29 mouse cellular contexts compared by ENCODE assay signal in genomic region chr6:122284304-122284703, GRCm38 (mm10). TPM values are rescaled to one million over a fixed set of nuclear protein-coding genes. Genes with fewer than 3 reads are reported as not detected.
DNase-seq lines count a peak whose midpoint lies in the region; ATAC-seq and TF ChIP-seq lines count a peak whose summit lies in the region.
"Had no signal": no experiment of that assay in that cellular context is flagged by ENCODE, and none has a peak within 500 bp of the region (broad histone marks: within the 10 kb centered on the region; RNA-seq: fewer than 3 reads in every experiment).

No protein-coding gene starts in this region.

- no peak for DNase-seq in liver, postnatal 0 days
- peak; percentile 12 for DNase-seq in induced T-regulatory cell, adult 2 months (ENCODE audit: low read depth)
- no peak for DNase-seq in liver, embryonic 14.5 days (ENCODE audit: low read depth in 3 of 3, low spot score in 3 of 3)
- no peak for DNase-seq in cerebellum, postnatal 14 days
- DNase-seq in layer of hippocampus, adult 2 months (ENCODE audit: low spot score in 2 of 2) = no peak
- DNase-seq: adrenal gland, adult 2 months; adrenal gland, postnatal 14 days; cerebellum, adult 11 months; cerebellum, adult 2 months; cerebellum, adult 9-11 months; cerebellum, postnatal 36 days; gastrocnemius, postnatal 14 days; heart, adult 2 months; heart, postnatal 14 days; heart, postnatal 4 days had no signal

- H3K4me1 ChIP-seq in liver, embryonic 12.5 days = peaks cover 6% of the 10 kb centered on the region; the same call in 1 of the 2 replicates
- no peaks in the 10 kb centered on the region for H3K4me1 ChIP-seq in liver, postnatal 0 days (ENCODE audit: insufficient read depth)
- no peaks in the 10 kb centered on the region for H3K4me1 ChIP-seq in liver, embryonic 14.5 days (replicated peaks; ENCODE audit: control insufficient read depth in 2 of 2, insufficient read depth in 2 of 2, low read length in 1 of 2)
- H3K4me1 ChIP-seq: forebrain, embryonic 10.5 days; forebrain, embryonic 13.5 days; heart, embryonic 10.5 days; heart, embryonic 13.5 days had no signal

- no peak overlapping the region for H3K4me2 ChIP-seq in liver, embryonic 12.5 days
- H3K4me2 ChIP-seq in liver, postnatal 0 days (ENCODE audit: low read depth, low read length) = no peak overlapping the region
- no peak overlapping the region for H3K4me2 ChIP-seq in liver, embryonic 14.5 days (ENCODE audit: low read depth)
- H3K4me2 ChIP-seq: forebrain, embryonic 13.5 days; heart, embryonic 13.5 days; hindbrain, embryonic 14.5 days had no signal

- no peaks in the 10 kb centered on the region for H3K27me3 ChIP-seq in liver, embryonic 12.5 days (replicated peaks)
- H3K27me3 ChIP-seq in liver, postnatal 0 days (ENCODE audit: insufficient read depth, low read length) = no peaks in the 10 kb centered on the region
- no peaks in the 10 kb centered on the region for H3K27me3 ChIP-seq in liver, embryonic 14.5 days (ENCODE audit: control insufficient read depth, insufficient read depth, low read length)
- H3K27me3 ChIP-seq: forebrain, embryonic 13.5 days; heart, embryonic 13.5 days had no signal

- TF ChIP-seq EP300 in liver, postnatal 0 days (IDR thresholded peaks at IDR 0.05; ENCODE audit: low read depth) = no peak
- no peak for TF ChIP-seq EP300 in liver, embryonic 14.5 days (IDR thresholded peaks at IDR 0.05; ENCODE audit: low read depth)

- no peak overlapping the region for H3K4me3 ChIP-seq in liver, embryonic 12.5 days
- H3K4me3 ChIP-seq in liver, postnatal 0 days (ENCODE audit: low read depth, low read length) = no peak overlapping the region
- H3K4me3 ChIP-seq in liver, embryonic 14.5 days (ENCODE audit: insufficient read depth in 1 of 2, low read depth in 2 of 2, low read length in 2 of 2) = no peak overlapping the region
- H3K4me3 ChIP-seq in layer of hippocampus, adult 2 months = no peak overlapping the region
- H3K4me3 ChIP-seq: forebrain, embryonic 10.5 days; forebrain, embryonic 13.5 days; heart, adult 2 months; heart, embryonic 10.5 days; heart, embryonic 13.5 days had no signal

- H3K36me3 ChIP-seq in liver, embryonic 12.5 days = no peaks in the 10 kb centered on the region
- H3K36me3 ChIP-seq in liver, postnatal 0 days (replicated peaks; ENCODE audit: insufficient read depth, low read length) = no peaks in the 10 kb centered on the region
- H3K36me3 ChIP-seq in liver, embryonic 14.5 days (replicated peaks; ENCODE audit: control insufficient read depth, insufficient read depth, low read depth) = no peaks in the 10 kb centered on the region
- H3K36me3 ChIP-seq: forebrain, embryonic 10.5 days; heart, embryonic 10.5 days; heart, embryonic 13.5 days had no signal

- no peak overlapping the region for H3K9ac ChIP-seq in liver, embryonic 12.5 days
- no peak overlapping the region for H3K9ac ChIP-seq in liver, postnatal 0 days (replicated peaks)
- no peak overlapping the region for H3K9ac ChIP-seq in liver, embryonic 14.5 days (replicated peaks)
- H3K9ac ChIP-seq: forebrain, embryonic 13.5 days; heart, embryonic 13.5 days; hindbrain, embryonic 14.5 days had no signal

- peak; percentile 72 for ATAC-seq in liver, embryonic 12.5 days
- no peak for ATAC-seq in liver, postnatal 0 days
- ATAC-seq in liver, embryonic 14.5 days (ENCODE audit: insufficient read depth) = peak; percentile 57; the same call in 1 of the 2 replicates
- ATAC-seq: forebrain, embryonic 13.5 days; forebrain, embryonic 16.5 days; hindbrain, postnatal 0 days had no signal

- no peaks in the 10 kb centered on the region for H3K9me3 ChIP-seq in liver, embryonic 12.5 days (replicated peaks)
- no peaks in the 10 kb centered on the region for H3K9me3 ChIP-seq in liver, postnatal 0 days (ENCODE audit: low read length)
- H3K9me3 ChIP-seq in liver, embryonic 14.5 days (ENCODE audit: control insufficient read depth, low read length) = no peaks in the 10 kb centered on the region
- H3K9me3 ChIP-seq: forebrain, embryonic 10.5 days; forebrain, embryonic 13.5 days; heart, embryonic 10.5 days; heart, embryonic 13.5 days had no signal

- WGBS in liver, embryonic 12.5 days (ENCODE audit: insufficient replicate concordance) = 54% methylated on average over 4 of the region's 4 CpGs
- 58% methylated on average over 4 of the region's 4 CpGs for WGBS in liver, postnatal 0 days (ENCODE audit: insufficient replicate concordance)
- WGBS in liver, embryonic 14.5 days (ENCODE audit: insufficient replicate concordance) = 50% methylated on average over 4 of the region's 4 CpGs

- H3K27ac ChIP-seq in liver, embryonic 12.5 days = no peak overlapping the region
- no peak overlapping the region for H3K27ac ChIP-seq in liver, postnatal 0 days (ENCODE audit: low read depth)
- H3K27ac ChIP-seq in liver, embryonic 14.5 days = no peak overlapping the region
- no peak overlapping the region for H3K27ac ChIP-seq in layer of hippocampus, adult 2 months
- H3K27ac ChIP-seq: forebrain, embryonic 10.5 days; forebrain, embryonic 13.5 days; heart, adult 2 months; heart, embryonic 10.5 days; heart, embryonic 13.5 days; hindbrain, embryonic 14.5 days; hindbrain, postnatal 0 days had no signal

- TF ChIP-seq CTCF in liver, postnatal 0 days (IDR thresholded peaks at IDR 0.05; ENCODE audit: low read depth) = no peak
- TF ChIP-seq CTCF in liver, embryonic 14.5 days (IDR thresholded peaks at IDR 0.05; ENCODE audit: low read depth) = no peak
- no peak for TF ChIP-seq CTCF in layer of hippocampus, adult 2 months (conservative IDR thresholded peaks at IDR 0.05)

RNA-seq across cellular contexts. Expression of gene Klrg1, which starts 1.6 kb away (rescaled TPM):
- polyA plus RNA-seq in liver, embryonic 12.5 days (2016; fragmentation: Nextera tagmentation; extraction: Ambion mirVana) = not detected in 2 replicates
- polyA plus RNA-seq in liver, postnatal 0 days (2015; fragmentation: Nextera tagmentation; extraction: Ambion mirVana) = not detected in 2 replicates
- not detected in 2 replicates for polyA plus RNA-seq in liver, embryonic 14.5 days (2012; rRNA removed)
- polyA plus RNA-seq in liver, embryonic 14.5 days (2014; fragmentation: Nextera tagmentation; extraction: Ambion mirVana) = not detected in 2 replicates
- total RNA-seq in layer of hippocampus, adult 2 months (2021) = under 1 TPM; 0.33 to 0.91 TPM
- total RNA-seq: adrenal gland, postnatal 14 days; adrenal gland, postnatal 4 days; gastrocnemius, adult 18-20 months; gastrocnemius, postnatal 14 days; gastrocnemius, postnatal 4 days; heart, adult 2 months; heart, postnatal 14 days; heart, postnatal 4 days had no signal
- polyA plus RNA-seq: adrenal gland, adult 2 months; C2C12; embryonic facial prominence, embryonic 11.5 days; forebrain, embryonic 10.5 days; heart, embryonic 10.5 days; heart, embryonic 13.5 days; heart, embryonic 16.5 days had no signal

RNA-seq across cellular contexts. Expression of gene M6pr, which starts 24.2 kb away (rescaled TPM):
- polyA plus RNA-seq in liver, embryonic 12.5 days (2016; fragmentation: Nextera tagmentation; extraction: Ambion mirVana) = 115 and 116 TPM in 2 replicates
- polyA plus RNA-seq in liver, postnatal 0 days (2015; fragmentation: Nextera tagmentation; extraction: Ambion mirVana) = 73.6 and 80.3 TPM in 2 replicates
- 36.5 and 48.1 TPM in 2 replicates for polyA plus RNA-seq in liver, embryonic 14.5 days (2012; rRNA removed)
- polyA plus RNA-seq in liver, embryonic 14.5 days (2014; fragmentation: Nextera tagmentation; extraction: Ambion mirVana) = 84.2 and 95.4 TPM in 2 replicates
- 10 to 100 TPM; 75.9 to 78.9 TPM for total RNA-seq in layer of hippocampus, adult 2 months (2021)

RNA-seq across cellular contexts. Expression of gene Phc1, which starts 56.1 kb away (rescaled TPM):
- 4.4 and 4.5 TPM in 2 replicates for polyA plus RNA-seq in liver, embryonic 12.5 days (2016; fragmentation: Nextera tagmentation; extraction: Ambion mirVana)
- 1.2 and 1.4 TPM in 2 replicates for polyA plus RNA-seq in liver, postnatal 0 days (2015; fragmentation: Nextera tagmentation; extraction: Ambion mirVana)
- polyA plus RNA-seq in liver, embryonic 14.5 days (2012; rRNA removed) = 2.2 and 2.3 TPM in 2 replicates
- 1.8 and 1.9 TPM in 2 replicates for polyA plus RNA-seq in liver, embryonic 14.5 days (2014; fragmentation: Nextera tagmentation; extraction: Ambion mirVana)
- 10 to 100 TPM; 63.7 to 71.1 TPM for total RNA-seq in layer of hippocampus, adult 2 months (2021)
